Mouse (Mus musculus): ENCODE measurements around the gene Map2. TPM values are rescaled to one million over a fixed set of nuclear protein-coding genes. Genes with fewer than 3 reads are reported as not detected.

Gene Map2
- polyA plus RNA-seq (2017; shearing (Covaris generic)): 1.4 TPM

GRCm38 (mm10) chr1:66175041-66175665, at the start of gene Map2:
Map2 (plus strand) TSS chr1:66175273.

GRCm38 (mm10) chr1:66467821-66468703, 293.0 kb downstream of the Map2 start, which contains the start of gene Unc80:
Unc80 (plus strand) TSS chr1:66468367.

Other genes starting within 250 kb of the Map2 start
- gene Crygf, start 248.8 kb upstream of the Map2 start, polyA plus RNA-seq (2017; shearing (Covaris generic)): not detected

All from effector memory CD4-positive, alpha-beta T cell, adult 7 months (primary cell).